Mouse (Mus musculus) CD4-positive, CD25-positive, alpha-beta regulatory T cell, adult 2 months (primary cell): ENCODE data around the gene Zfp790.
"Not testable (repeated sequence)": the region's sequence is repeated elsewhere in the genome, so short reads cannot be mapped to it uniquely, and the experiment has no call there.

ENCODE experiments used
- DNase-seq: peaks from one replicate; pipeline ENCODE4 v3.0.0-alpha.2; 2012; ENCODE audit warnings: low read depth, low spot score

The Zfp790 gene

GRCm38 (mm10) chr7:29842105-29842504 lies 26.2 kb downstream of the Zfp790 start:
- DNase-seq, result no peak

DNA sequence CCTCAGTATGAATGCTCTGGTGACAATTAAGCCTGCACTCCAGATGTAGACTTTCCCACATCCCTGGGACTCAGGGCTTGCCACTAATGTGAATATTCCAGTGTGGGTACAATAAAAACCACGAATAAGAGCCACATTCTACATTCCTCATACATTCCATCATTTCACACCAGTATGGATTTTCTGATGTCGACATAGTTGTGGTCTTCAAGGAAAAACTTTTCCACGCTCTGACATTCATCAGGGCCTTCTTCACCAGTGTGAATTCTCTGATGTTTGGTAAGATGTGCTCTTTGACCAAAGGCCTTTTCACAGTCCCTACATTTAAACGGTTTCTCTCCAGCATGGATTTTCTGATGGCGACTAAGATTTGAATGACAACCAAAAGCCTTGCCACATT lies 28.7 kb downstream of the Zfp790 start:
- DNase-seq, result no peak

- DNase-seq, result no peak
Measured at GRCm38 (mm10) chr7:29852831-29853218, 36.9 kb downstream of the Zfp790 start.

GRCm38 (mm10) chr7:29853219-29853842 lies 37.4 kb downstream of the Zfp790 start, which contains the start of gene Zfp940:
Zfp940 (minus strand) TSS chr7:29853669.
- peak; percentile 89 for DNase-seq

GRCm38 (mm10) chr7:29859532-29860517 lies 43.9 kb downstream of the Zfp790 start, which contains the start of gene Zfp420:
Zfp420 (plus strand) TSS chr7:29859979.
- DNase-seq, result peak; percentile 91

DNA sequence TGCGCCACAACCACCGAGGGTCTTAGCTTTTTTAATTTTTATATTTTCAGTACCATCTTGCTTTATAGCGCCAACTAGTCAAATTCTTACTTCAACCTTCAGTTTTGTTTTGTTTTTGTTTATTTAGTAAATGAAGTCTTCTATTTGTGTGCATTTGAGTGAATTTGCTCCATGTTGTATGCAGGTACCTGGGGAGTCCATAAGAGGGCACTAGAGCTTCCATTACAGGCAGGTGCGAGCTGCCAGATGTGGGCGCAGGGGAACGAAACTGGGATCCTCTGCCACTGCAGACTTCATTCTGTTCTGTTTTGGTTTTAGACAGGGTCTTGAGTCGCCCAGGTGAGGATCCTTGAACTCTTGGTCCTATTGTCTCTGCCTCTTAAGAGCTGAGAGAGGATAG lies 45.7 kb downstream of the Zfp790 start:
- peak; percentile 41 for DNase-seq

DNA sequence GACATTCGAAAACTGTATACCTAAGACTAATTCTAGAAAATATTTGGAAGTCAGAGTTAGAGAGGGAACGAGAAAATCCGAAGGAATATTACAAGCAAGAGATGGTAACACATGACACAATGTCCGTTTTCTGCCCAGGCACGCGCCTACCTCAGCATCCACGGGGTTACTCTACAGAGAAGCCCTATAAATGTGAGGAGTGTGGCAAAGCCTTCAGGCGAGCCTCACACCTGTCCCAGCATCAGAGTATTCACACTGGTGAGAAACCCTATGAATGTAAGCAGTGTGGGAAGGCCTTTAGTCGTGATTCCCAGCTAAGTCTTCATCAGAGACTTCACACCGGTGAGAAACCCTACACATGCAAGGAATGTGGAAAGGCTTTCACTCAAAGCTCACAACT lies 58.3 kb downstream of the Zfp790 start:
- DNase-seq, result no peak

DNA sequence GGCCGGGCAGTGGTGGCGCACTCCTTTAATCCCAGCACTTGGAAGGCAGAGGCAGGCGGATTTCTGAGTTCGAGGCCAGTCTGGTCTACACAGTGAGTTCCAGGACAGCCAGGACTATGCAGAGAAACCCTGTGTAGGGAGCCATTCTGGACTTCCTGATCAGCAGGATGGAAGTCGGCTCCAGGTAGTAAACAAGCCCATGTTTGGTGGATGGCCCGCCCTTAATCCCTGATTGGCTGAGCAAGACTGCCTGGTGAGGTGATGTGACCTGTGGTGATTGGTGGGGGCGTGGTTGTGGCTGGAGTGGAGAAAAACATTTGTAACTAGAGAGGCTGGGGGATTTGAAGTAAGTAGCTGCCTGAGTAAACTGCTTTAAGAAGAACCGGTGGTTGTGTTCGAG lies 61.6 kb downstream of the Zfp790 start:
- not testable (repeated sequence) for DNase-seq

DNA sequence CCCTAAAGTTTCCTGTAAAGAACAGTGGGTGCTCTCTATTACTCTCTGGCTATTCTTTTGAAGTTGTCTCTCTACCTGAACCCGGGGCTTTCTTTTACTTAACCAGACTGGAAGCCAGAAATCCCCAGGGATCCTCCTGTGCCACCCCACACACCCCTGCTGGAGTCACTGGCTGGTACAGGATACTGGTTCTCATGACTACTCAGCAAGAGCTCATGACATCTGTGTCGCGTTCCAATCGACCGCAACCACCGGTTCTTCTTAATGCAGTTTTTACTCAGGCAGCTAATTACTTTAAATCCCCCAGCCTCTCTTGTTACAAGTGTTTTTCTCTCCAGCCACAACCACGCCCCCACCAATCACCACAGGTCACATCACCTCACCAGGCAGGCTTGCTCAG lies 64.1 kb downstream of the Zfp790 start:
- no peak for DNase-seq
